Mouse (Mus musculus): Measurements from ENCODE around the gene Gm43738.

DNA sequence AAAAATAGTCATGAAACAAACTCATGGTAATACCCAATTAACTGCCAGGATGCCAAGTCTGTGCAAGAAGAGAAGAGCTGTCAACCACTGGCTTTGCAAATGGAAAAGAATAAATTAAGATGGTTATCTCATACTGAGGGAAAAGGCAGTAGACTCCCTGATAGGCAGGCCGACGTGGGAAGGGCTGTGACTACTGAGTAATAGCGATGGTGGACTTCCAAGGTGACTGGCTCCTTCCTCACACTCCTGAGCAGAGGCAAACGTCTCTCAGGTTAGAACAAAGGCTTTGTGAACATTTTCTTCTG lies 2.3 kb upstream of the Gm43738 start:
- TF ChIP-seq TAL1 (IDR thresholded peaks at IDR 0.05; ENCODE audit: low read length), result no peak
- TF ChIP-seq GATA1 (IDR thresholded peaks at IDR 0.05; ENCODE audit: low read length), result no peak
